Mouse (Mus musculus) liver, adult 2 months (tissue): ENCODE measurements around the gene Gm28051. TPM values are rescaled to one million over a fixed set of nuclear protein-coding genes. Genes with fewer than 3 reads are reported as not detected.

ENCODE experiments used
- DNase-seq: peaks from one replicate; pipeline ENCODE4 v3.0.0-alpha.2; 2011; ENCODE audit warnings: low read depth, low spot score; ENCODE audit errors: extremely low read depth
- H3K27ac ChIP-seq: fragments of 200-500 bp; replicated peaks from 2 replicates; pipeline ENCODE4 v1.5.1; 2012; ENCODE audit warnings: low read depth, mild to moderate bottlenecking, control low read depth, inconsistent platforms, low read length; ENCODE audit not compliant: insufficient read depth
- H3K27me3 ChIP-seq: fragments of 200-500 bp; 2 replicates; pipeline ENCODE4 v1.6.1; 2012; ENCODE audit warnings: mild to moderate bottlenecking, moderate library complexity, low read length, inconsistent platforms; ENCODE audit not compliant: control insufficient read depth, insufficient read depth
- H3K36me3 ChIP-seq: fragments of 200-500 bp; 2 replicates; pipeline ENCODE4 v1.6.1; 2012; ENCODE audit warnings: low read length, inconsistent platforms; ENCODE audit not compliant: control insufficient read depth, insufficient read depth
- H3K4me1 ChIP-seq: fragments of 200-500 bp; 2 replicates; pipeline ENCODE4 v1.6.1; 2011; ENCODE audit warnings: low read length; ENCODE audit not compliant: control insufficient read depth, insufficient read depth
- H3K4me3 ChIP-seq: fragments of 200-500 bp; 2 replicates; pipeline ENCODE4 v1.5.1; 2011; ENCODE audit warnings: low read depth, mild to moderate bottlenecking, control low read depth, low read length, moderate library complexity; ENCODE audit not compliant: insufficient read depth
- H3K79me2 ChIP-seq: fragments of 200-500 bp; 2 replicates; pipeline ENCODE4 v1.6.1; 2012; ENCODE audit warnings: inconsistent platforms, mild to moderate bottlenecking, low read length, moderate library complexity; ENCODE audit not compliant: control insufficient read depth, insufficient read depth
- H3K9ac ChIP-seq: fragments of 200-500 bp; 2 replicates; pipeline ENCODE4 v1.6.1; 2012; ENCODE audit warnings: low read depth, mild to moderate bottlenecking, control low read depth, inconsistent platforms, low read length
- CTCF ChIP-seq: fragments of 200-500 bp; IDR thresholded peaks from 2 replicates; pipeline ENCODE4 v1.5.1; 2011; ENCODE audit warnings: low read depth, low read length, control low read depth
- POLR2A ChIP-seq: fragments of 200-500 bp; IDR thresholded peaks from 2 replicates; pipeline ENCODE4 v1.6.1; 2011; ENCODE audit warnings: low read length, control low read depth; ENCODE audit not compliant: insufficient read depth; ENCODE audit errors: extremely low read depth
- WGBS: fragments of 180-500 bp; shearing (Covaris S2); methylation state at CpG from one replicate; pipeline ENCODE4 v1.1.7; 2018; 5-methylcytosine and 5-hydroxymethylcytosine counted together
- polyA plus RNA-seq: library from polyadenylated mRNA; depleted of rRNA; stranded (reverse); fragments of >200 nt; gene quantifications from 2 replicates; pipeline ENCODE4 v1.2.3, GENCODE M21; 2012
- total RNA-seq: library from RNA; depleted of rRNA; stranded (reverse); fragments of >200 nt; gene quantifications from 2 replicates; pipeline ENCODE4 v1.2.3, GENCODE M21; 2014

The Gm28051 gene
- total and polyA plus RNA-seq, 2 experiments, result not detected

DNA sequence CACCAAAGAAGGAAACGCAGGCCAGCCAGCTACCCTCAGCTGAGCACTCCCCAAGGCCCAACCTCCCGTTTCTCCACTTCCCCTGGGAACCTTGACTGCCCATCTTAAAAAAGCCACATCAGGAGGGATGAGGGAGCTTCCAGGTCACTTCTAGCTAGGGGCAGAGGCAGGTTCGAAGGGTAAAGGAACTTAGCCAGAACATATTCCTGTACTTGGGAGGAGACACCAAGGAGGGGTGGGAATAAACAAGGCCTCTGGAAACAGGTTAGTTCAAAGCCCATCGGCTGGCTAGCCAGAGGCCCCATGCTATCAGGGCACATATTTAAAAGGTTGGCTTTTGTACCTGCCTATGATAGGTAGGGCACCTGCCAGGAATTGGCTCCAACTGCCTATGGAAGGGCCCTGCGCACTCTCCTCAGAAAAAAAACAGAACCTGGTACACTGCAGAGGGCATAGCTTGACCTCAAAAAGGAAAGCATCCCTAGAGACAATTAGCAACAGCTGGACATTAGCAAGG lies 55.8 kb downstream of the Gm28051 start:
- no peak for DNase-seq
- Histone ChIP-seq H3K27ac (no peak overlapping the region), H3K9ac (no peak overlapping the region), H3K36me3 (no peaks in the 10 kb centered on the region), H3K79me2 (peaks cover 32% of the 10 kb centered on the region; the same call in 1 of the 2 replicates), H3K27me3 (no peaks in the 10 kb centered on the region), H3K4me1 (peaks cover 10% of the 10 kb centered on the region), H3K4me3 (no peak overlapping the region)
- WGBS, result 90% methylated on average over 5 of the region's 5 CpGs
- TF ChIP-seq CTCF (no peak), POLR2A (no peak)

DNA sequence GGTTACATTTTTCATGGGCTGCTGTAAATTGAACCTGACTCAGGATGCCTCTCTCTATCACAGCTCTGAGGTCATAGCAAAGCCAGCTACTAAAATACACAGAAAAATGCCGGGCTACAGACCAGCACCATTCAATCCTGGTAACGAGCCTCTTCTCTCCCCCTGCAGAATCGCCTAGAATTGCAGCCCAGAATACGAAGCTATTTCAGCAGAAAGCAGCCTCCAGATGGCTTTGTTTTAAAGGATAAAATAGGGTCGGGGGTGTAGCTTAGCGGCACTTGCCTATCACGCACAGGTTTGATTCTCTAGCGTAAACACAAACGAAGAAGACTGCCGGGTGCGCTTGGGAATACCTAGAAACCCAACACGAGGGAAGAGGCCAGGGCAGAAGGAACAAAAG lies 57.1 kb downstream of the Gm28051 start:
- no peak for DNase-seq
- no peak overlapping the region for H3K9ac ChIP-seq
- TF ChIP-seq POLR2A (no peak), CTCF (no peak)
- H3K79me2 ChIP-seq, result peaks cover 39% of the 10 kb centered on the region; the same call in 1 of the 2 replicates
- no peak overlapping the region for H3K27ac ChIP-seq
- H3K4me3 ChIP-seq, result no peak overlapping the region
- WGBS, result 70% methylated on average over 12 of the region's 12 CpGs
- no peaks in the 10 kb centered on the region for H3K36me3 ChIP-seq
- peaks cover 13% of the 10 kb centered on the region for H3K4me1 ChIP-seq
- no peaks in the 10 kb centered on the region for H3K27me3 ChIP-seq

DNA sequence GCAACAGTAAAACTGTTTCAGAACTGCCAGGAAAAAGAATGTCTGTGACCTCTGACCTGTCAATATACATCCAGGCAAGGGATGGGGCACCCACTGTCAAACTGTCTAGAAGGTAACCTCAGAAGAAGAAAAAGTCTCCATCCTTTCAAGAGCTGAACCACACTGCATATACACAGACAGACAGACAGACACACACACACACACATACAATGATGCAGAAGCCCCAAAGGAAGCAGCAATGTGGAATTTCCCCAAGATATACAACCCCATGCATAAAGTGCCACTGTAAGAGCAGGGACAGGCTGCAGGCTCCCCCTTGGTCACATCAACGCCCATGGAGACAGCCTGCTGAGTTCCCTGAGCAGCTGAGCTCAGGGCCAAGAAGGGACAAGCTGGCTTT lies 58.4 kb downstream of the Gm28051 start:
- Histone ChIP-seq H3K9ac (no peak overlapping the region), H3K4me1 (peaks cover 13% of the 10 kb centered on the region), H3K79me2 (peaks cover 39% of the 10 kb centered on the region; the same call in 1 of the 2 replicates), H3K27ac (no peak overlapping the region), H3K27me3 (no peaks in the 10 kb centered on the region), H3K4me3 (no peak overlapping the region), H3K36me3 (no peaks in the 10 kb centered on the region)
- DNase-seq, result no peak
- 77% methylated on average over 1 of the region's 1 CpGs for WGBS
- TF ChIP-seq CTCF, result no peak
- no peak for TF ChIP-seq POLR2A

DNA sequence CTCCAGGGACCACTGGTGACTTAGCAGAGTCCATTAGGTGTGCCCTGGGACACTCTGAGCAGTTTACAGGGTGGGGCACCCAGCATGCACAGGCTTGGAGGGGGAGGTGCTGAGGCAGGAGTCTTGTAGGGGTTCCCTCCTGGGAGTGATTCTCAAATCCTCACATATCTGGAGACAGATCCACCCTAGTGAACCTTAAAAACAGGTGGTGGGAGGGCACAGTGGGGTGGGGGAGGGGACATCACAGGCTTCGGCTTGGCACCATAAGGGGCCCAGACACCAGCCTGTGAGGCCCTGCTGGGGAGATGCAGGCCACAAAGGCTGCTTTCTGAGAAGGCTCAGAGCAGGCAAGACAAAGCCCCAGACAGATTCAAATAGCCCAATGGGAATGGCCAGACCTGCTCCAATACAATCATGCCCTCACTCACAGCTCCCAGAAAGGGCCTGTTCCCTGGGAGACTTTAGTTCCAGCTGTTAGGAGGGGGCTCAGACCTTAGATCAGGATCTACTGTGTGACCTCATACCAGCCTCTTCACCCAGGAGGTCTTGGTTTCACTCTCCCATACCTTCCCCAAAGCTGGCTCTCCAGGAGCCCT lies 59.4 kb downstream of the Gm28051 start:
- H3K27me3 ChIP-seq, result no peaks in the 10 kb centered on the region

DNA sequence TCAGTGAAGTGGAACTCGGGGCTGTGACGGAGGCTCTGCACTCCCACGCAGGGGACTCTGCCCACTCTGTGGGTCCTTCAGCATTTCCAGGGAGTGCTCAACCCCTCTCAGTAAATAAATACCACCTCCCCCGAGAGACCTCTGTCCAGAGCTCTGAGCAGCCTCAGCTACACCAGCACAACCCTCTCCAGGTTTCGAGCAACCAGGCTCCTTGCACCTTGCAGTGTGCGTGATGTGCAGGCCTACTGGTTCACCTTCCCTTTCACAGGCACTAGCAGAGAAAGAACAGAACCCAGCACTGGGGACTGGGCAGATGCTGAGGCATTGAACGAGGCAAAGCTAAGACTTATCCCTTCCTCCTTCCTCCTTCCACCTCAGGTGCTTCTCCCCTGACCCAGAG lies 60.2 kb downstream of the Gm28051 start:
- Histone ChIP-seq H3K4me1 (peaks cover 4% of the 10 kb centered on the region), H3K79me2 (peaks cover 50% of the 10 kb centered on the region; the same call in 1 of the 2 replicates), H3K4me3 (no peak overlapping the region), H3K27me3 (no peaks in the 10 kb centered on the region), H3K36me3 (no peaks in the 10 kb centered on the region), H3K9ac (no peak overlapping the region), H3K27ac (no peak overlapping the region)
- WGBS, result 82% methylated on average over 7 of the region's 7 CpGs
- TF ChIP-seq CTCF, result no peak
- TF ChIP-seq POLR2A, result no peak
- DNase-seq, result no peak

More for the DNA sequence above, 59.4 kb downstream of the Gm28051 start:
- peaks cover 46% of the 10 kb centered on the region; the same call in 1 of the 2 replicates for H3K79me2 ChIP-seq
- no peak for DNase-seq
- TF ChIP-seq CTCF (no peak), POLR2A (no peak)
- no peak overlapping the region for H3K4me3 ChIP-seq
- no peak overlapping the region for H3K9ac ChIP-seq
- 100% methylated on average over 1 of the region's 1 CpGs for WGBS
- H3K36me3 ChIP-seq, result no peaks in the 10 kb centered on the region
- H3K4me1 ChIP-seq, result peaks cover 8% of the 10 kb centered on the region
- H3K27ac ChIP-seq, result no peak overlapping the region
